Mouse (Mus musculus) neural tube, embryonic 15.5 days (tissue): ENCODE data around the gene Slc25a53. TPM values are rescaled to one million over a fixed set of nuclear protein-coding genes. Genes with fewer than 3 reads are reported as not detected.
A peak's percentile ranks its signal among the peaks of the same experiment; 100 is the strongest.
"Not testable (repeated sequence)": the region's sequence is repeated elsewhere in the genome, so short reads cannot be mapped to it uniquely, and the experiment has no call there.

ENCODE experiments used
- ATAC-seq: fragments of 200-750 bp; cut with Nextera tagmentation; 2 replicates; pipeline ENCODE4 v1.8.0; 2017; ENCODE audit warnings: mild to moderate bottlenecking, moderate TSS enrichment, moderate library complexity; ENCODE audit not compliant: low FRiP score
- H3K27ac ChIP-seq: fragments of 300-500 bp; sonication (generic); replicated peaks from 2 replicates; pipeline ENCODE4 v1.5.1; 2015; ENCODE audit warnings: mild to moderate bottlenecking, inconsistent platforms
- H3K27me3 ChIP-seq: fragments of 300-500 bp; sonication (generic); replicated peaks from 2 replicates; pipeline ENCODE4 v1.6.1; 2015; ENCODE audit warnings: inconsistent platforms
- H3K36me3 ChIP-seq: fragments of 300-500 bp; sonication (generic); 2 replicates; pipeline ENCODE4 v1.6.1; 2015; ENCODE audit warnings: inconsistent platforms
- H3K4me1 ChIP-seq: fragments of 300-500 bp; sonication (generic); 2 replicates; pipeline ENCODE4 v1.6.1; 2015; ENCODE audit warnings: inconsistent platforms
- H3K4me2 ChIP-seq: fragments of 300-500 bp; sonication (generic); 2 replicates; pipeline ENCODE4 v1.6.1; 2015; ENCODE audit warnings: inconsistent platforms, mild to moderate bottlenecking, moderate library complexity
- H3K4me3 ChIP-seq: fragments of 300-500 bp; sonication (generic); replicated peaks from 2 replicates; pipeline ENCODE4 v1.5.1; 2015; ENCODE audit warnings: mild to moderate bottlenecking, inconsistent platforms
- H3K9ac ChIP-seq: fragments of 300-500 bp; sonication (generic); replicated peaks from 2 replicates; pipeline ENCODE4 v1.6.1; 2015; ENCODE audit warnings: mild to moderate bottlenecking, inconsistent platforms
- H3K9me3 ChIP-seq: fragments of 300-500 bp; sonication (generic); replicated peaks from 2 replicates; pipeline ENCODE4 v1.6.1; 2016; ENCODE audit warnings: inconsistent platforms
- WGBS: fragments of 180-500 bp; shearing (Covaris S2); methylation state at CpG from one replicate; pipeline ENCODE4 v1.1.7; 2015; ENCODE audit warnings: mixed read lengths; 5-methylcytosine and 5-hydroxymethylcytosine counted together
- polyA plus RNA-seq: library from polyadenylated mRNA; unstranded; fragments of >200 nt; fragmentation: Nextera tagmentation; extraction: Ambion mirVana; gene quantifications from 2 replicates; pipeline ENCODE4 v1.2.1, GENCODE M21; 2015

Slc25a53 gene
- polyA plus RNA-seq, 1 experiment from 2014 or later, result 11.1 TPM

GRCm38 (mm10) chrX:136958300-136958699, 79.8 kb downstream of the Slc25a53 start:
- Histone ChIP-seq H3K4me3 (peak overlapping the region; percentile 44), H3K4me2 (peak overlapping the region; percentile 52)
- not testable (repeated sequence) for H3K36me3 ChIP-seq, H3K27ac ChIP-seq, H3K4me1 ChIP-seq, H3K9me3 ChIP-seq, H3K9ac ChIP-seq, H3K27me3 ChIP-seq
- peak; percentile 62; the same call in 1 of the 2 replicates for ATAC-seq
- 57% methylated on average over 5 of the region's 5 CpGs for WGBS

- 33% methylated on average over 13 of the region's 13 CpGs for WGBS
- peak; percentile 100 for ATAC-seq
Measured at GRCm38 (mm10) chrX:136957583-136958279, 80.4 kb downstream of the Slc25a53 start.

GRCm38 (mm10) chrX:136937985-136938384, 100.1 kb downstream of the Slc25a53 start:
- Histone ChIP-seq H3K9me3 (no peaks in the 10 kb centered on the region), H3K4me1 (no peaks in the 10 kb centered on the region), H3K27me3 (no peaks in the 10 kb centered on the region), H3K27ac (no peak overlapping the region), H3K4me2 (no peak overlapping the region), H3K36me3 (no peaks in the 10 kb centered on the region), H3K9ac (no peak overlapping the region), H3K4me3 (no peak overlapping the region)
- ATAC-seq, result no peak
- 32% methylated on average over 3 of the region's 3 CpGs for WGBS

More at GRCm38 (mm10) chrX:136957583-136958279, 80.4 kb downstream of the Slc25a53 start:
- not testable (repeated sequence) for H3K27ac ChIP-seq, H3K4me1 ChIP-seq, H3K9me3 ChIP-seq, H3K36me3 ChIP-seq, H3K27me3 ChIP-seq
- Histone ChIP-seq H3K4me2 (peak overlapping the region; percentile 52), H3K9ac (0 out of 2 replicates have a peak overlapping the region, but pooled peaks have one; percentile 20), H3K4me3 (peak overlapping the region; percentile 44)

Other genes with a start within 250 kb of the Slc25a53 start
- 15.1 and 16.9 TPM in 2 replicates for gene Plp1, start 215.6 kb downstream of the Slc25a53 start, polyA plus RNA-seq
- 22.1 and 22.2 TPM in 2 replicates for gene Rab9b, start 169.5 kb downstream of the Slc25a53 start, polyA plus RNA-seq
- gene H2bfm, start 111.0 kb downstream of the Slc25a53 start, polyA plus RNA-seq, result not detected in 2 replicates
- 70.3 and 101 TPM in 2 replicates for gene Tmsb15b2, start 62.8 kb downstream of the Slc25a53 start, polyA plus RNA-seq
- 9.9 TPM in 2 replicates for gene Tmsb15l, start 61.4 kb downstream of the Slc25a53 start, polyA plus RNA-seq
- 28.5 and 33.0 TPM in 2 replicates for gene Tmsb15b1, start 61.4 kb downstream of the Slc25a53 start, polyA plus RNA-seq
- 400 and 471 TPM in 2 replicates for gene Zcchc18, start 45.1 kb downstream of the Slc25a53 start, polyA plus RNA-seq
- 7.1 and 7.5 TPM in 2 replicates for gene Fam199x, start 11.3 kb upstream of the Slc25a53 start, polyA plus RNA-seq
- not detected in 2 replicates for gene Esx1, start 83.8 kb upstream of the Slc25a53 start, polyA plus RNA-seq